Mouse (Mus musculus): ENCODE data around the gene Krtap4-7.
"Not testable (repeated sequence)": the region's sequence is repeated elsewhere in the genome, so short reads cannot be mapped to it uniquely, and the experiment has no call there.

Gene Krtap4-7

GRCm38 (mm10) chr11:99643635-99644139 is at the start of gene Krtap4-7:
Gene Krtap4-7 (minus strand): TSS chr11:99644089.
- in situ Hi-C loops (cut with MboI, MseI): not testable (repeated sequence)

GRCm38 (mm10) chr11:99690463-99690862 is 46.6 kb upstream of the Krtap4-7 start, which contains the start of gene Gm14190:
Gene Gm14190 (minus strand): TSS chr11:99690740.
- in situ Hi-C loops (cut with MboI, MseI): no loop called here

GRCm38 (mm10) chr11:99685235-99685634 is 41.3 kb upstream of the Krtap4-7 start:
- in situ Hi-C loops (cut with MboI, MseI): not testable (repeated sequence)

GRCm38 (mm10) chr11:99683481-99683880 is 39.6 kb upstream of the Krtap4-7 start:
- in situ Hi-C loops (cut with MboI, MseI): no loop called here

GRCm38 (mm10) chr11:99665860-99666259 is 22.0 kb upstream of the Krtap4-7 start, which contains the start of gene Krtap4-6:
Gene Krtap4-6 (minus strand): TSS chr11:99665960.
- in situ Hi-C loops (cut with MboI, MseI): loop anchor here (25.0 kb wide), 1 partner anchor 604 kb away; no protein-coding TSS in a partner anchor

GRCm38 (mm10) chr11:99662802-99663201 is 18.9 kb upstream of the Krtap4-7 start:
- in situ Hi-C loops (cut with MboI, MseI): loop anchor here (25.0 kb wide), 1 partner anchor 601 kb away; no protein-coding TSS in a partner anchor

- in situ Hi-C loops (cut with MboI, MseI): loop anchor here (25.0 kb wide), 1 partner anchor 597 kb away; no protein-coding TSS in a partner anchor
Observed at GRCm38 (mm10) chr11:99659256-99659655, 15.4 kb upstream of the Krtap4-7 start.

- in situ Hi-C loops (cut with MboI, MseI): loop anchor here (25.0 kb wide), 1 partner anchor 596 kb away; no protein-coding TSS in a partner anchor
Observed at GRCm38 (mm10) chr11:99658467-99659010, 14.7 kb upstream of the Krtap4-7 start, which contains the start of gene Gm11563. Gene Gm11563 (minus strand): TSS chr11:99658960.

- in situ Hi-C loops (cut with MboI, MseI): loop anchor here (25.0 kb wide), 1 partner anchor 595 kb away; no protein-coding TSS in a partner anchor
Observed at GRCm38 (mm10) chr11:99657051-99657450, 13.2 kb upstream of the Krtap4-7 start.

- in situ Hi-C loops (cut with MboI, MseI): loop anchor here (25.0 kb wide), 1 partner anchor 588 kb away; no protein-coding TSS in a partner anchor
Observed at GRCm38 (mm10) chr11:99650136-99650535, 6.2 kb upstream of the Krtap4-7 start, which contains the start of gene Gm11555. Gene Gm11555 (minus strand): TSS chr11:99650236.

- in situ Hi-C loops (cut with MboI, MseI): no loop called here
Observed at GRCm38 (mm10) chr11:99646444-99646843, 2.6 kb upstream of the Krtap4-7 start.

GRCm38 (mm10) chr11:99644351-99644750 is 462 bp upstream of the Krtap4-7 start:
- in situ Hi-C loops (cut with MboI, MseI): no loop called here

GRCm38 (mm10) chr11:99640926-99641325 is 3.0 kb downstream of the Krtap4-7 start:
- in situ Hi-C loops (cut with MboI, MseI): no loop called here

- in situ Hi-C loops (cut with MboI, MseI): no loop called here
Observed at GRCm38 (mm10) chr11:99637086-99637485, 6.8 kb downstream of the Krtap4-7 start.

GRCm38 (mm10) chr11:99634653-99635134 is 9.2 kb downstream of the Krtap4-7 start, which contains the start of gene Krtap4-2:
Gene Krtap4-2 (minus strand): TSS chr11:99635084.
- in situ Hi-C loops (cut with MboI, MseI): no loop called here

GRCm38 (mm10) chr11:99633293-99633692 is 10.6 kb downstream of the Krtap4-7 start:
- in situ Hi-C loops (cut with MboI, MseI): no loop called here

- in situ Hi-C loops (cut with MboI, MseI): no loop called here
Observed at GRCm38 (mm10) chr11:99630890-99631289, 13.0 kb downstream of the Krtap4-7 start.

GRCm38 (mm10) chr11:99628138-99628537 is 15.8 kb downstream of the Krtap4-7 start, which contains the start of gene Krtap4-1:
Gene Krtap4-1 (minus strand): TSS chr11:99628238.
- in situ Hi-C loops (cut with MboI, MseI): no loop called here

- in situ Hi-C loops (cut with MboI, MseI): no loop called here
Observed at GRCm38 (mm10) chr11:99620335-99620734, 23.6 kb downstream of the Krtap4-7 start, which contains the start of gene Gm11562. Gene Gm11562 (minus strand): TSS chr11:99620435.

- in situ Hi-C loops (cut with MboI, MseI): no loop called here
Observed at GRCm38 (mm10) chr11:99614796-99615363, 29.0 kb downstream of the Krtap4-7 start, which contains the start of gene Krtap2-4. Gene Krtap2-4 (minus strand): TSS chr11:99614846.

GRCm38 (mm10) chr11:99610089-99610488 is 33.8 kb downstream of the Krtap4-7 start, which contains the start of gene Gm11937:
Gene Gm11937 (minus strand): TSS chr11:99610189.
- in situ Hi-C loops (cut with MboI, MseI): not testable (repeated sequence)

- in situ Hi-C loops (cut with MboI, MseI): no loop called here
Observed at GRCm38 (mm10) chr11:99609126-99609525, 34.8 kb downstream of the Krtap4-7 start.
